Mouse (Mus musculus) limb, embryonic 11.5 days (tissue): Measurements from ENCODE around the gene Ces1a. TPM values are rescaled to one million over a fixed set of nuclear protein-coding genes. Genes with fewer than 3 reads are reported as not detected.

Source experiments
- ATAC-seq: fragments of 200-750 bp; cut with Nextera tagmentation; 2 replicates; pipeline ENCODE4 v1.8.0; 2017; ENCODE audit warnings: low read depth; ENCODE audit not compliant: insufficient number of reproducible peaks, low FRiP score, low TSS enrichment
- DNase-seq: peaks from one replicate; pipeline ENCODE4 v3.0.0-alpha.2; 2015; ENCODE audit warnings: low spot score
- H3K27ac ChIP-seq: fragments of 300-500 bp; sonication (generic); replicated peaks from 2 replicates; pipeline ENCODE4 v1.5.1; 2014; ENCODE audit warnings: low read depth, mild to moderate bottlenecking, low read length
- H3K27me3 ChIP-seq: fragments of 300-500 bp; sonication (generic); 2 replicates; pipeline ENCODE4 v1.6.1; 2014; ENCODE audit warnings: mild to moderate bottlenecking, low read length, mixed read lengths; ENCODE audit not compliant: control insufficient read depth, insufficient read depth
- H3K36me3 ChIP-seq: fragments of 300-500 bp; sonication (generic); 2 replicates; pipeline ENCODE4 v1.6.1; 2014; ENCODE audit warnings: mild to moderate bottlenecking, low read length, moderate library complexity, mixed read lengths; ENCODE audit not compliant: control insufficient read depth, insufficient read depth
- H3K4me1 ChIP-seq: fragments of 300-500 bp; sonication (generic); 2 replicates; pipeline ENCODE4 v1.6.1; 2014; ENCODE audit warnings: low read length, mixed read lengths; ENCODE audit not compliant: control insufficient read depth, insufficient read depth
- H3K4me2 ChIP-seq: fragments of 300-500 bp; sonication (generic); 2 replicates; pipeline ENCODE4 v1.6.1; 2014; ENCODE audit warnings: low read depth, mild to moderate bottlenecking, moderate library complexity; ENCODE audit not compliant: severe bottlenecking
- H3K4me3 ChIP-seq: fragments of 300-500 bp; sonication (generic); 2 replicates; pipeline ENCODE4 v1.5.1; 2014; ENCODE audit warnings: low read depth, low read length
- H3K9ac ChIP-seq: fragments of 300-500 bp; sonication (generic); 2 replicates; pipeline ENCODE4 v1.6.1; 2014; ENCODE audit warnings: mild to moderate bottlenecking, low read length
- H3K9me3 ChIP-seq: fragments of 300-500 bp; sonication (generic); 2 replicates; pipeline ENCODE4 v1.6.1; 2016; ENCODE audit warnings: low read length; ENCODE audit not compliant: control insufficient read depth
- WGBS: fragments of 180-500 bp; shearing (Covaris S2); extraction: QIAGEN DNeasy Blood & Tissue Kit; methylation state at CpG from one replicate; pipeline ENCODE4 v1.1.7; 2014; 5-methylcytosine and 5-hydroxymethylcytosine counted together
- polyA plus RNA-seq: library from polyadenylated mRNA; unstranded; fragments of >200 nt; fragmentation: Nextera tagmentation; extraction: Ambion mirVana; gene quantifications from 2 replicates; pipeline ENCODE4 v1.2.1, GENCODE M21; 2014

The Ces1a gene
- polyA plus RNA-seq, 1 experiment from 2014 or later = not detected

- Histone ChIP-seq H3K4me3 (no peak overlapping the region), H3K4me1 (no peaks in the 10 kb centered on the region), H3K9me3 (no peaks in the 10 kb centered on the region), H3K9ac (no peak overlapping the region), H3K27ac (no peak overlapping the region), H3K4me2 (no peak overlapping the region), H3K27me3 (no peaks in the 10 kb centered on the region), H3K36me3 (no peaks in the 10 kb centered on the region)
- WGBS = 75% methylated on average over 5 of the region's 5 CpGs
- ATAC-seq = no peak
- DNase-seq = no peak
Observed at GRCm38 (mm10) chr8:93021738-93022137, 26.3 kb downstream of the Ces1a start.

GRCm38 (mm10) chr8:93014300-93014699, 33.7 kb downstream of the Ces1a start:
- Histone ChIP-seq H3K36me3 (no peaks in the 10 kb centered on the region), H3K9ac (no peak overlapping the region), H3K9me3 (no peaks in the 10 kb centered on the region), H3K4me1 (no peaks in the 10 kb centered on the region), H3K4me3 (no peak overlapping the region), H3K27me3 (no peaks in the 10 kb centered on the region), H3K4me2 (no peak overlapping the region), H3K27ac (no peak overlapping the region)
- 65% methylated on average over 4 of the region's 4 CpGs for WGBS
- ATAC-seq (no peak), DNase-seq (no peak)

GRCm38 (mm10) chr8:93012226-93012625, 35.8 kb downstream of the Ces1a start:
- WGBS = 84% methylated on average over 6 of the region's 6 CpGs

GRCm38 (mm10) chr8:93011439-93011838, 36.6 kb downstream of the Ces1a start:
- H3K4me2 ChIP-seq = no peak overlapping the region
- H3K9ac ChIP-seq = no peak overlapping the region
- no peaks in the 10 kb centered on the region for H3K27me3 ChIP-seq
- DNase-seq = peak; percentile 95
- no peaks in the 10 kb centered on the region for H3K4me1 ChIP-seq
- no peak overlapping the region for H3K4me3 ChIP-seq
- 12% methylated on average over 9 of the region's 9 CpGs for WGBS
- peak; percentile 73; the same call in 1 of the 2 replicates for ATAC-seq
- H3K9me3 ChIP-seq = no peaks in the 10 kb centered on the region
- H3K27ac ChIP-seq = no peak overlapping the region
- no peaks in the 10 kb centered on the region for H3K36me3 ChIP-seq

More at GRCm38 (mm10) chr8:93012226-93012625, 35.8 kb downstream of the Ces1a start:
- Histone ChIP-seq H3K27ac (no peak overlapping the region), H3K36me3 (no peaks in the 10 kb centered on the region), H3K9me3 (no peaks in the 10 kb centered on the region), H3K4me1 (no peaks in the 10 kb centered on the region), H3K4me3 (no peak overlapping the region), H3K27me3 (no peaks in the 10 kb centered on the region), H3K9ac (no peak overlapping the region), H3K4me2 (no peak overlapping the region)
- no peak for ATAC-seq
- no peak for DNase-seq

DNA sequence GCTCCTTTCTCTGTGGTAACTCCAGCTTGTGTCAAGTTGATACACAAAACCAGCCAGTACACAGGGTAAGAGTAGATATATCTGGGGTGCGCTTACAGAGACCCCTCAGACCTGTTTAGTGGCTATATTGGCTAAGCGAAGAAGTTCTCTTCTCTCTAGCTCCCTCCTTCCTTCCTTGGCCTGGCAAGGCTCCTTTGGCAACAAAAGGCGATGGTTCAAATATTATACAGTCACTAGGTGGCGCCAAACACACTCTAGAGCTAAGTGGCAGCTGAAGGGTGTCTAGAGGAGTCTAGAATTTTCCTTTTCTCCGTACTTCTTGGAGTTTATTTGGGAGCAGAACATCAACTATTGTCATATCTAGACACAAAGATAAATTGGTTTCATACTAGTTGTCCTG, 37.7 kb downstream of the Ces1a start:
- Histone ChIP-seq H3K27ac (no peak overlapping the region), H3K4me1 (no peaks in the 10 kb centered on the region), H3K4me3 (no peak overlapping the region), H3K9me3 (no peaks in the 10 kb centered on the region), H3K27me3 (no peaks in the 10 kb centered on the region), H3K36me3 (no peaks in the 10 kb centered on the region), H3K4me2 (no peak overlapping the region), H3K9ac (no peak overlapping the region)
- ATAC-seq = no peak
- WGBS = 29% methylated on average over 5 of the region's 5 CpGs
- DNase-seq = peak; percentile 70

DNA sequence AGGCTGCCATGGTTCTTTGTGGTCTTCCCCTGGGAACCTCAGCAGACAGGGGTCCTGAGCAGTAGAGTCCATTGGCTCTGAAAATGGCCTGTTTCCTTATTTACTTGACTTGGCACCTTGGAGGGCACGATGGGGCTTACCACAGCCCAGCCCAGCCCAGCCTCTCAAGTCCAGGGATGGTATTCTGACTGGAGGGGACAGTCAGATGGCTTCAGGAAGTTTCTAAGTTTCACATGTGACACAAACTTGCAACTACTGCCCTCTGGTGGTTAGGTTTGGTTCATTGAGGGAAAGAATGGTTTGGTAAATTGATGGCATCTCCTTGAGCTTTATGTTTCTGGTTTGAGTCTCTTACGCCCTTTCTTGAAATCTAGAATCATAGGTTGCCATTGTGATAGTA, 49.4 kb downstream of the Ces1a start:
- no peak overlapping the region for H3K9ac ChIP-seq
- H3K9me3 ChIP-seq = no peaks in the 10 kb centered on the region
- H3K4me3 ChIP-seq = no peak overlapping the region
- no peaks in the 10 kb centered on the region for H3K27me3 ChIP-seq
- no peak overlapping the region for H3K27ac ChIP-seq
- ATAC-seq (no peak), DNase-seq (peak; percentile 73)
- 45% methylated on average over 2 of the region's 2 CpGs for WGBS
- H3K4me2 ChIP-seq = no peak overlapping the region
- no peaks in the 10 kb centered on the region for H3K4me1 ChIP-seq
- H3K36me3 ChIP-seq = no peaks in the 10 kb centered on the region

DNA sequence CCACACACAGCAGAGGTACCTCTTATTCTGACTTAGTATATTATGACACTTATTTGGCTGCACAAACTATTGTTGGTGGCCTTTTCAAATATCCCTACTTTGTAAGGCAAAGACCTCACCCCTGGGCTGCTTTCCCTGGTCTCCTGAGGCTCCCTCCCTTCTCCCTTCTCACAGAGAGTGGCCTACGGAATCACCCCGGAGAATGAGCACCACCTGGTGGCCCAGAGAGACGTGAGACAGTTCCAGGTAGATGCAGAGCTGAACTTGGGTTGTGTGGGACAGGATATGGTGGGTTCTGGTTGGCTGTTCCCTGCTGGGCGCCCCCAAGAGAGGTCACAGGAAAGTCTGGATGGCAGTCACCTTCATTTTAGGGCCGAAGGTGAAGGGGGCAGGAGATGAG, 51.2 kb downstream of the Ces1a start:
- DNase-seq (peak; percentile 59), ATAC-seq (no peak)
- H3K9ac ChIP-seq = no peak overlapping the region
- H3K27me3 ChIP-seq = no peaks in the 10 kb centered on the region
- no peaks in the 10 kb centered on the region for H3K9me3 ChIP-seq
- no peak overlapping the region for H3K4me2 ChIP-seq
- 24% methylated on average over 5 of the region's 5 CpGs for WGBS
- H3K27ac ChIP-seq = no peak overlapping the region
- H3K36me3 ChIP-seq = no peaks in the 10 kb centered on the region
- no peaks in the 10 kb centered on the region for H3K4me1 ChIP-seq
- H3K4me3 ChIP-seq = no peak overlapping the region

- Histone ChIP-seq H3K4me2 (no peak overlapping the region), H3K4me3 (no peak overlapping the region), H3K4me1 (no peaks in the 10 kb centered on the region), H3K9ac (no peak overlapping the region), H3K27me3 (no peaks in the 10 kb centered on the region), H3K36me3 (no peaks in the 10 kb centered on the region), H3K27ac (no peak overlapping the region), H3K9me3 (no peaks in the 10 kb centered on the region)
- 58% methylated on average over 2 of the region's 2 CpGs for WGBS
- DNase-seq (no peak), ATAC-seq (no peak)
Observed at GRCm38 (mm10) chr8:92984376-92984775, 63.6 kb downstream of the Ces1a start.

- H3K9ac ChIP-seq = no peak overlapping the region
- WGBS = 86% methylated on average over 3 of the region's 3 CpGs
- no peak overlapping the region for H3K4me3 ChIP-seq
- no peaks in the 10 kb centered on the region for H3K27me3 ChIP-seq
- no peak overlapping the region for H3K4me2 ChIP-seq
- DNase-seq = no peak
- H3K4me1 ChIP-seq = no peaks in the 10 kb centered on the region
- no peak for ATAC-seq
- H3K36me3 ChIP-seq = no peaks in the 10 kb centered on the region
- H3K27ac ChIP-seq = no peak overlapping the region
- H3K9me3 ChIP-seq = no peaks in the 10 kb centered on the region
Observed at GRCm38 (mm10) chr8:92982491-92982890, 65.5 kb downstream of the Ces1a start.
